Mouse (Mus musculus) E14TG2a.4 (cell line): ENCODE measurements around the gene Pet100.

Experiments
- CTCF ChIP-seq: conservative IDR thresholded peaks from 2 replicates; pipeline ENCODE4 v1.5.1; 2014; ENCODE audit warnings: low read length
- POU5F1 ChIP-seq: IDR thresholded peaks from 2 replicates; pipeline ENCODE4 v1.6.1; 2014; ENCODE audit warnings: low read length, borderline replicate concordance

DNA sequence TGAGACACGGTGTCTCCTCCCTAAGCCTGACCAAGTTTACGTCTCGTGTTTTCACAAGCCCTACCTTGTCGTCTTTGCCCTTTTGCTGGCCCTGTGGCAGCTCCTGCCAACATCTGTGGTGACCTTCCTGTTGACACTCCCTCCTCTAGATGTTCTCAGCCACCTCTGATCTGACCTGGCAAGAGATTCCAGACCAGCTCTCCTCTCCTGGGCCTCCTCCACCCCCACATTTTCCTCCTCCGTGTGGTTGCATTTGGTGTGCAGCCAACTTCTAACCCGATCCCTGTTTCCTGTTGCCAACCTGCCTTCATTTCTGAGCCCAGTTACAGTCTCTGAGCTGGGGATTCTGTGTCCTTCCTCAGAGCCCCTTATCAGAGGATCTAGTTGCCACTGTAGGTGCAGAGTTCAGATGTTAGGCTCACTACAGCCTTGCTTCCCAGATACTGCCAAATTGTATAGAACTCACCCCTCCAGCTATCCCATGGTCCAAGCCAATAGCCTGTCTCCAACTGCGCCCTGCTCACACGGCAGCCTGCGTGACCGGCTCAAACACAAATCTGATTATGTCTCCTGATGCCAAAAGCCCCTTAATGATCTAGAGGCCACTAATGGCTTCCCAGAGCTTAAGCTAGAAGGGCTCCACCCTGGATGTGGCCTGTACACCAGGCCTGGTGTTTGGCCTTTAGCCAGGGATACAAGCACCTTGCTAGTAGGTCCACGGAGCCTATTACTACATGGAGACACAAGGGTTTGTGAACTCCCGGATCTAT lies 12.1 kb upstream of the Pet100 start:
- TF ChIP-seq CTCF (no peak), POU5F1 (no peak)
